Mouse (Mus musculus): ENCODE data around the gene Ltbp4. TPM values are rescaled to one million over a fixed set of nuclear protein-coding genes. Genes with fewer than 3 reads are reported as not detected.

Ltbp4 gene
- polyA plus RNA-seq, 1 experiment from 2014 or later: 75.9 TPM

DNA sequence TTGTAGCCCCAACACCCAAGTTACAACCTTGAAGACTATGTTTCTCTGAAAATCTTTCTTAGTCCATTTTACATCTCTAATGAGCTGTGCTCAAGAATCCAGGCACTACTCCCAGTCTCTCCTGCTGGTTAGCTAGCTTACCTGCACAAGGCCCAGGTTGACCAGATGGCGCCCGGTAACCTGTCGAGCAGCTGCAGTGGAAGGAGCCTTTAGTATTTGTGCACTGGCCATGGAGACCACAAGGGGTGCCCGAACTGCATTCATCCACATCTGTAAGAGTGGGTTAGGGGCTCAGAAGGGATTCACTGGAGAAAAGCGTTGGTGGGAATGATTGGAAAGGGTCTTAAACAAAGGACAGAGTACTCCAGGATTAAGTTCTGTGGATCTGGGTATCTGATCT is 14.5 kb downstream of the Ltbp4 start:
- Histone ChIP-seq H3K36me3 (peaks cover 7% of the 10 kb centered on the region; the same call in 1 of the 2 replicates), H3K9me3 (no peaks in the 10 kb centered on the region), H3K4me1 (replicated peaks) (peaks cover 12% of the 10 kb centered on the region), H3K4me3 (replicated peaks) (no peak overlapping the region), H3K4me2 (replicated peaks) (no peak overlapping the region), H3K27me3 (replicated peaks) (peaks cover 20% of the 10 kb centered on the region), H3K27ac (no peak overlapping the region), H3K9ac (no peak overlapping the region)
- 94% methylated on average over 5 of the region's 5 CpGs for WGBS
- ATAC-seq: no peak

DNA sequence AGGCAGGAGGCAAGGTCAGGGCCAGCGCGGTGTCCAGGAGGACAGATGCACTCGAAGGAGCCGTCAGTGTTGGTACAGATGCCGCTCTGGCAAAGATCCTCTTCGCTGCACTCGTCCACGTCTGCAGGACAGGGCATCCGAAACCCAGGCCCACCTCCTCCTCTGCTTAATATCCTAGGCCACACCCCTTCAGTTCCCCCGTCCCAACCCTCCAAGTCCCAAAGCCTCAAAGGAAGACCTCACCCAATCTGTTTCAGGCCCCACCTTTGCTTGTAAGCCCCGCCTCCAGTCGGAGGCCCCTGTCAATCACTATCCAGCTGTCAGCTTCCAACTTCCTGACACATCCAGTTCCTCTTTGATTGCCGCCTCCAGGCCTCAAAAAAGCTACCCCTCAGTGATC is 15.2 kb downstream of the Ltbp4 start:
- Histone ChIP-seq H3K27ac (no peak overlapping the region), H3K4me2 (replicated peaks) (0 out of 2 replicates have a peak overlapping the region, but pooled peaks have one; percentile 9), H3K9ac (no peak overlapping the region), H3K9me3 (no peaks in the 10 kb centered on the region), H3K27me3 (replicated peaks) (peaks cover 15% of the 10 kb centered on the region), H3K4me3 (replicated peaks) (no peak overlapping the region), H3K36me3 (peaks cover 7% of the 10 kb centered on the region; the same call in 1 of the 2 replicates), H3K4me1 (replicated peaks) (peaks cover 12% of the 10 kb centered on the region)
- WGBS: 32% methylated on average over 13 of the region's 13 CpGs
- ATAC-seq: no peak

DNA sequence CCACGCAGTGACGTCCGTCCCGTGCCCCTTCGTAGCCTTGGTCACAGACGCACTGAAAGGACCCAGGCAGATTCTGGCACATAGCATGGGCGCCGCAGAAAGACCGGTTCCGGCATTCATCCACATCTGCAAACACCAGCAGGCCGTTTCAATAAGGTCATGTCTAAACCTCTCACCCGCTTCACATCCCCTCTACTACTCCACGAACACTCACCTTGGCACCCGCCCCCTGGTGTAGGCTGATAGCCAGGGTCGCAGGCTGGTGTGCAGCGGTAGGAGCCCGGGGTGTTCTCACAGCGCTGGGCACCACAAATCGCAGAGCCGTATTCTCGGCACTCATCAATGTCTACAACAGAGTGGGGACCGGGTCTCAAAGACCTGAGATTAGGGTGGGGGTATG is 18.1 kb downstream of the Ltbp4 start:
- Histone ChIP-seq H3K4me2 (replicated peaks) (no peak overlapping the region), H3K36me3 (peaks cover 9% of the 10 kb centered on the region; the same call in 1 of the 2 replicates), H3K4me1 (replicated peaks) (no peaks in the 10 kb centered on the region), H3K4me3 (replicated peaks) (no peak overlapping the region), H3K27ac (no peak overlapping the region), H3K9ac (no peak overlapping the region), H3K9me3 (no peaks in the 10 kb centered on the region), H3K27me3 (replicated peaks) (no peaks in the 10 kb centered on the region)
- 92% methylated on average over 22 of the region's 22 CpGs for WGBS
- ATAC-seq: no peak

DNA sequence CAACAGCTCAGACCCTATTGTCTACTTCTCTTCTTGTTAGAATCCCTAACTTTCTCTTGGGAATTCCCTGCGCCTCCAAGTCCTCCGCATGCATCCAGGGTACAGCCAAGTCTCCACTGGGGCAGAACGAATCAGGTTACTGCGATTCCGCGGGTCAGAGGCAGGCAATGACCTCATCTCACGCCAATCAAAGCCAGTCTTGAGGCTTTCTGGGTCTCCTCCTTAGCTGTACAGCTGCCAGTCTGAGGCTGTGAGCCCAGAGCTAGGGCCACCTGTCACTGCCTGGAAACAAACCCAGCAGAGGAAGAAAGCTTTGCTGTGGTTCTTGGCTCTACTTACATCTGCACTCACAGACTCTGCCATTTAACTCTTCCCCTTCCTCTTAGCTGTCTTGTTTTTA is 21.5 kb downstream of the Ltbp4 start:
- H3K4me3 ChIP-seq (replicated peaks): no peak overlapping the region
- no peaks in the 10 kb centered on the region for H3K27me3 ChIP-seq (replicated peaks)
- no peak overlapping the region for H3K9ac ChIP-seq
- H3K4me1 ChIP-seq (replicated peaks): no peaks in the 10 kb centered on the region
- no peak overlapping the region for H3K27ac ChIP-seq
- no peak overlapping the region for H3K4me2 ChIP-seq (replicated peaks)
- no peaks in the 10 kb centered on the region for H3K9me3 ChIP-seq
- H3K36me3 ChIP-seq: peaks cover 11% of the 10 kb centered on the region; the same call in 1 of the 2 replicates
- 56% methylated on average over 7 of the region's 7 CpGs for WGBS
- no peak for ATAC-seq

DNA sequence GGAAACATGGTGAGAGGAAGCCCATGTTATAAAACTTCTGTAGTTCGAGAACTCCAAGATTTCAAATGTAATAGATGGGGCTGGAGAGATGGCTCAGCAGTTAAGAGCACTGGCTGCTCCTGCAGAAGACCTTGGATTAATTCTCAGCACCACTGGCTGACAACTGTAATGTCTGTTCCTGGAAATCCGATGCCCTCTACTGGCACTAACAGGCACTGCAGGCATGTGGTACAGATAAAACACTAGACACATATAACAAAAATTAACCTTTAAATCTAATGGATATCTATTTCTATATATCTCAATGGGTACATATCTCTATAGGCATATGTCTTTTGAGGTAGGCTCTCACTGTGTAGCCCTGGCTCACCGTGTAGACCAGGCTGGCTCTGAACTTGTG is 23.1 kb downstream of the Ltbp4 start:
- ATAC-seq: no peak
- H3K4me2 ChIP-seq (replicated peaks): no peak overlapping the region
- H3K27me3 ChIP-seq (replicated peaks): no peaks in the 10 kb centered on the region
- WGBS: 85% methylated on average over 3 of the region's 3 CpGs
- peaks cover 11% of the 10 kb centered on the region for H3K36me3 ChIP-seq
- H3K4me1 ChIP-seq (replicated peaks): peaks cover 7% of the 10 kb centered on the region; the same call in 1 of the 2 replicates
- no peak overlapping the region for H3K27ac ChIP-seq
- H3K9ac ChIP-seq: no peak overlapping the region
- H3K9me3 ChIP-seq: no peaks in the 10 kb centered on the region
- no peak overlapping the region for H3K4me3 ChIP-seq (replicated peaks)

- no peak for ATAC-seq
Observed at GRCm38 (mm10) chr7:27311651-27312284, 25.7 kb downstream of the Ltbp4 start.

GRCm38 (mm10) chr7:27310996-27311535 is 26.4 kb downstream of the Ltbp4 start:
- Histone ChIP-seq H3K4me3 (replicated peaks) (no peak overlapping the region), H3K9ac (no peak overlapping the region), H3K4me2 (replicated peaks) (no peak overlapping the region), H3K27ac (no peak overlapping the region), H3K27me3 (replicated peaks) (no peaks in the 10 kb centered on the region), H3K36me3 (peaks cover 11% of the 10 kb centered on the region), H3K9me3 (no peaks in the 10 kb centered on the region), H3K4me1 (replicated peaks) (peaks cover 7% of the 10 kb centered on the region; the same call in 1 of the 2 replicates)
- no peak for ATAC-seq
- WGBS: 51% methylated on average over 8 of the region's 8 CpGs

More at GRCm38 (mm10) chr7:27311651-27312284, 25.7 kb downstream of the Ltbp4 start:
- Histone ChIP-seq H3K27ac (no peak overlapping the region), H3K4me3 (replicated peaks) (no peak overlapping the region), H3K4me2 (replicated peaks) (no peak overlapping the region), H3K9ac (no peak overlapping the region), H3K36me3 (peaks cover 11% of the 10 kb centered on the region), H3K4me1 (replicated peaks) (peaks cover 7% of the 10 kb centered on the region; the same call in 1 of the 2 replicates), H3K27me3 (replicated peaks) (no peaks in the 10 kb centered on the region), H3K9me3 (no peaks in the 10 kb centered on the region)
- 89% methylated on average over 12 of the region's 12 CpGs for WGBS

DNA sequence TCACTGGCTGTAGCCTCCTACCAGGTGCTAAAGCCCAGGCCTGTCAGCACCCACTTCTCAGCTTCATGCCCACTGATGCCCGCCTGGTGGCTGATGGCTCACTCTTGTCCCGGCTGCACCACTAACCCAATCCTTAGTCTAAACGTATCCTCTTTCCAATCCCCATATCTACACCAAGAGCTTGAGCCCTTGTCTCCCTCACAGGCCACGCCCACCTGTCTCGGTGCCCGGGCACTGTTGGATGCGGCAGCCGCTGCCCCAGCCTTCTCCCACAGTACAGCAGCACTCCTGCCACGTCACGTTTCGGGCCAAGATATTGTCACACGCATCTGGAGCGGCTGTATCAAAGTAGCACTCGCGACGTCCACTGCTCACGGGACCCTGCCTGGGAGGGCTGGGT is 27.2 kb downstream of the Ltbp4 start:
- H3K27me3 ChIP-seq (replicated peaks): no peaks in the 10 kb centered on the region
- no peak overlapping the region; the same call in 1 of the 2 replicates for H3K9ac ChIP-seq
- H3K4me1 ChIP-seq (replicated peaks): peaks cover 7% of the 10 kb centered on the region; the same call in 1 of the 2 replicates
- no peak overlapping the region for H3K4me3 ChIP-seq (replicated peaks)
- peak; percentile 34 for ATAC-seq
- WGBS: 14% methylated on average over 17 of the region's 17 CpGs
- no peak overlapping the region for H3K27ac ChIP-seq
- no peaks in the 10 kb centered on the region for H3K9me3 ChIP-seq
- H3K36me3 ChIP-seq: peaks cover 12% of the 10 kb centered on the region
- peak overlapping the region; percentile 41 for H3K4me2 ChIP-seq (replicated peaks)

DNA sequence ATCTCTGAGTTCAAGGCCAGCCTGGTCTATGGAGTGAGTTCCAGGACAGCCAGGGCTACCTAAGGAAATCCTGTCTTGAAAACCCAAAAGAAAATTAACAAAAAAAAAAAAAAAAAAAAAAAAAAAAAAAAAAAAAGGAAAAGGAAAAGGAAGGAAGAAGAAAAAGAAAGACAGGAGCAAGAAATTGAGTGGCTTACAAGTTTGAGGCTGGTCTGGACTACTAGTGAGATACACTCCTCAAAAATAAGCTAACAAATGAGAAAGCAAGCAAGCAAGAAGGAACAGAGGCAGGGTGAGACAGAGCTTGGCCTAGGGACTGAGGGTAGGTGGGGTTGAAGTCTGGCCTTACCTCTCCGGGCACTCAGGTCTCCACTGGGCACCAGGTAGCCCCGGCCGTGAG is 27.7 kb downstream of the Ltbp4 start:
- no peak overlapping the region for H3K4me3 ChIP-seq (replicated peaks)
- H3K36me3 ChIP-seq: peaks cover 14% of the 10 kb centered on the region
- no peak overlapping the region for H3K27ac ChIP-seq
- H3K9me3 ChIP-seq: no peaks in the 10 kb centered on the region
- peak overlapping the region; percentile 41; the same call in 1 of the 2 replicates for H3K4me2 ChIP-seq (replicated peaks)
- 0 out of 2 replicates have a peak, but pooled peaks have one; percentile 13 for ATAC-seq
- H3K9ac ChIP-seq: no peak overlapping the region
- H3K27me3 ChIP-seq (replicated peaks): no peaks in the 10 kb centered on the region
- 76% methylated on average over 3 of the region's 3 CpGs for WGBS
- H3K4me1 ChIP-seq (replicated peaks): peaks cover 7% of the 10 kb centered on the region; the same call in 1 of the 2 replicates

DNA sequence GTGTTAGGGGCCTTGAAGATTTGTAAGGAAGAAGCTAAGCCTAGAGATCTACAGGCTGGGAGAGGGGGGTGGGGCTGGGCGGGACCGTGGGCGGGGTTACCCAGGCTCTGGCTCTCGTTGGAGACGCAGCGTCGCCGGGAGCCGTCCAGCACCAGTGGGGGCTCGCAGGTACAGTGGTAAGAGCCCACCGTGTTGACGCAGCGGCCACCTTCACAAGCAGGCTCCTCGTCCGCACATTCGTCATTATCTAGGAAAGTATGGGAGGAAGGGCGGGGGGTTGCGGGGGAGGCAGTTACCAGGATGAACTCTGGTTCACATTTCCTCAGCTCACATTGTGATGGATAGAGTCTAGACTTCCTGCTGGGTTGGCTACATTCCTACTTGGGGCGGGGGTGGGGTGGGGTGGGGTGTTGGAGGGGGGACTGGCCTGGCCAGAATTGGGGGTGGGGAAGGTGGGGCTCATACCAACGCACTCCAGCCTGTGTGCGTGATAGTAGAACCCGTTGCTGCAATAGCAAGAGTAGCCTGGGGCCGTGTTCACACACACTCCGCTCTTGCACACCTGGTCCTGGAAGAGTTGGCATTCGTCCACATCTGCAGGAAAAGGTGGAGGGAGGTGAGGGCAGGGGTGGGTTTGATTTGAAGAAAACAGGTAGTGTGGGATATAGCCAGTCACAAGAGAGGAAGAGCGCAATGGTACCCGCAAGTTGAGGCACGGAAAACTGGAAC is 28.5 kb downstream of the Ltbp4 start:
- H3K4me1 ChIP-seq (replicated peaks): peaks cover 7% of the 10 kb centered on the region; the same call in 1 of the 2 replicates
- H3K9ac ChIP-seq: no peak overlapping the region
- peak overlapping the region; percentile 30 for H3K4me3 ChIP-seq (replicated peaks)
- H3K4me2 ChIP-seq (replicated peaks): peak overlapping the region; percentile 63
- no peak overlapping the region for H3K27ac ChIP-seq
- ATAC-seq: peak; percentile 80
- no peaks in the 10 kb centered on the region for H3K9me3 ChIP-seq
- no peaks in the 10 kb centered on the region for H3K27me3 ChIP-seq (replicated peaks)
- WGBS: 12% methylated on average over 28 of the region's 28 CpGs
- peaks cover 8% of the 10 kb centered on the region for H3K36me3 ChIP-seq

GRCm38 (mm10) chr7:27307551-27307950 is 29.9 kb downstream of the Ltbp4 start:
- Histone ChIP-seq H3K4me3 (replicated peaks) (no peak overlapping the region), H3K27me3 (replicated peaks) (no peaks in the 10 kb centered on the region), H3K27ac (no peak overlapping the region), H3K9ac (no peak overlapping the region), H3K4me1 (replicated peaks) (peaks cover 7% of the 10 kb centered on the region; the same call in 1 of the 2 replicates), H3K4me2 (replicated peaks) (no peak overlapping the region), H3K36me3 (peaks cover 3% of the 10 kb centered on the region; the same call in 1 of the 2 replicates), H3K9me3 (no peaks in the 10 kb centered on the region)
- no peak for ATAC-seq
- 76% methylated on average over 9 of the region's 9 CpGs for WGBS
